Mouse (Mus musculus): ENCODE data around the gene Snx8. TPM values are rescaled to one million over a fixed set of nuclear protein-coding genes. Genes with fewer than 3 reads are reported as not detected.

Gene Snx8
- total and polyA plus RNA-seq, 3 experiments: 19.7 to 30.7 TPM; not detected in 1

- H3K27ac ChIP-seq (ENCODE audit: control insufficient read depth, low read depth, low read length): no peak overlapping the region
- no peaks in the 10 kb centered on the region for H3K4me1 ChIP-seq (ENCODE audit: control insufficient read depth in 1 of 2, insufficient read depth in 2 of 2, low read length in 2 of 2)
- no peak overlapping the region for H3K4me3 ChIP-seq (ENCODE audit: control insufficient read depth in 1 of 2, insufficient read depth in 1 of 2, low read depth in 2 of 2, low read length in 2 of 2)
- no peak overlapping the region for H3K9ac ChIP-seq (ENCODE audit: control insufficient read depth, low read depth, low read length, poor library complexity, severe bottlenecking)
- H3K27me3 ChIP-seq (ENCODE audit: control insufficient read depth in 1 of 2, insufficient read depth in 2 of 2, low read length in 2 of 2): peaks cover 11 to 15% of the 10 kb centered on the region in 2 experiments
- DNase-seq (ENCODE audit: low read depth, low spot score): no peak
- no peaks in the 10 kb centered on the region for H3K9me3 ChIP-seq (replicated peaks; ENCODE audit: insufficient read depth, low read length)
- no peaks in the 10 kb centered on the region for H3K79me2 ChIP-seq (ENCODE audit: control insufficient read depth, insufficient read depth, low read length, poor library complexity)
- H3K36me3 ChIP-seq (ENCODE audit: control insufficient read depth in 1 of 2, insufficient read depth in 2 of 2, low read length in 2 of 2): no peaks in the 10 kb centered on the region
- TF ChIP-seq JUND (IDR thresholded peaks at IDR 0.05; ENCODE audit: low read depth, low read length): no peak
- TF ChIP-seq ZNF384 (IDR thresholded peaks at IDR 0.05; ENCODE audit: low read depth, low read length): peak; percentile 69
- TF ChIP-seq POLR2AphosphoS2 (IDR thresholded peaks at IDR 0.05; ENCODE audit: low read length): no peak
Measured at GRCm38 (mm10) chr5:140406666-140407065, 17.6 kb upstream of the Snx8 start.

GRCm38 (mm10) chr5:140405126-140405525 is 16.1 kb upstream of the Snx8 start:
- no peaks in the 10 kb centered on the region for H3K79me2 ChIP-seq (ENCODE audit: control insufficient read depth, insufficient read depth, low read length, poor library complexity)
- no peaks in the 10 kb centered on the region for H3K9me3 ChIP-seq (replicated peaks; ENCODE audit: insufficient read depth, low read length)
- H3K4me1 ChIP-seq (ENCODE audit: control insufficient read depth in 1 of 2, insufficient read depth in 2 of 2, low read length in 2 of 2): no peaks in the 10 kb centered on the region
- no peak overlapping the region for H3K9ac ChIP-seq (ENCODE audit: control insufficient read depth, low read depth, low read length, poor library complexity, severe bottlenecking)
- no peaks in the 10 kb centered on the region for H3K36me3 ChIP-seq (ENCODE audit: control insufficient read depth in 1 of 2, insufficient read depth in 2 of 2, low read length in 2 of 2)
- H3K27me3 ChIP-seq (ENCODE audit: control insufficient read depth in 1 of 2, insufficient read depth in 2 of 2, low read length in 2 of 2): peaks cover 13 to 15% of the 10 kb centered on the region in 2 experiments
- no peak overlapping the region for H3K4me3 ChIP-seq (ENCODE audit: control insufficient read depth in 1 of 2, insufficient read depth in 1 of 2, low read depth in 2 of 2, low read length in 2 of 2)
- DNase-seq (ENCODE audit: low read depth, low spot score): no peak
- no peak overlapping the region for H3K27ac ChIP-seq (ENCODE audit: control insufficient read depth, low read depth, low read length)
- TF ChIP-seq NELFE (IDR thresholded peaks at IDR 0.05; ENCODE audit: low read depth, low read length) (no peak), RCOR1 (IDR thresholded peaks at IDR 0.05; ENCODE audit: low read depth, low read length) (no peak), MAFK (IDR thresholded peaks at IDR 0.05; ENCODE audit: borderline replicate concordance, low read depth, low read length) (no peak), ZKSCAN1 (IDR thresholded peaks at IDR 0.05; ENCODE audit: low read depth, low read length) (no peak), MYB (IDR thresholded peaks at IDR 0.05; ENCODE audit: low read depth, low read length) (no peak), BHLHE40 (IDR thresholded peaks at IDR 0.05; ENCODE audit: borderline replicate concordance, low read depth, low read length) (no peak), POLR2AphosphoS5 (IDR thresholded peaks at IDR 0.05; ENCODE audit: borderline replicate concordance, low read depth, low read length) (no peak), MAX (IDR thresholded peaks at IDR 0.05; ENCODE audit: low read length) (no peak), ETS1 (IDR thresholded peaks at IDR 0.05; ENCODE audit: low read depth, low read length) (no peak), EP300 (IDR thresholded peaks at IDR 0.05; ENCODE audit: low read depth in 1 of 2, low read length in 2 of 2) (no peak), MEF2A (IDR thresholded peaks at IDR 0.05; ENCODE audit: extremely low read depth, insufficient replicate concordance, low read depth, low read length, poor library complexity, severe bottlenecking) (no peak), RAD21 (IDR thresholded peaks at IDR 0.05; ENCODE audit: low read depth, low read length) (no peak)
